Mouse (Mus musculus): Measurements from ENCODE around the gene Cdhr2. TPM values are rescaled to one million over a fixed set of nuclear protein-coding genes. Genes with fewer than 3 reads are reported as not detected.

Cdhr2 gene
- polyA plus RNA-seq (2014; fragmentation: Nextera tagmentation; extraction: Ambion mirVana), result 0.04 TPM in 1 of 2 replicates, not detected in the other

- no peak within 1 kb of the TSS for H3K4me3 ChIP-seq (ENCODE audit: low read depth, low read length)
- DNase-seq (peak; percentile 33), ATAC-seq (ENCODE audit: insufficient read depth) (no peak)
- no peak for TF ChIP-seq CTCF (IDR thresholded peaks at IDR 0.05; ENCODE audit: low read depth)
- no peaks in the 10 kb centered on the region for H3K9me3 ChIP-seq (ENCODE audit: low read depth, low read length)
- WGBS, result 53% methylated on average over 5 of the region's 5 CpGs
- no peak within 1 kb of the TSS for H3K27ac ChIP-seq (ENCODE audit: low read depth)
- H3K4me1 ChIP-seq (ENCODE audit: insufficient read depth), result no peaks in the 10 kb centered on the region
- no peak within 1 kb of the TSS for H3K9ac ChIP-seq
- no peaks in the 10 kb centered on the region for H3K36me3 ChIP-seq (ENCODE audit: insufficient read depth)
- no peaks in the 10 kb centered on the region for H3K27me3 ChIP-seq (ENCODE audit: insufficient read depth, low read length)
- H3K4me2 ChIP-seq, result no peak within 1 kb of the TSS
These were observed at the start of gene Cdhr2 for GRCm38 (mm10) chr13:54701243-54701642. TSS of gene Cdhr2 (plus strand) at chr13:54701461.

DNA sequence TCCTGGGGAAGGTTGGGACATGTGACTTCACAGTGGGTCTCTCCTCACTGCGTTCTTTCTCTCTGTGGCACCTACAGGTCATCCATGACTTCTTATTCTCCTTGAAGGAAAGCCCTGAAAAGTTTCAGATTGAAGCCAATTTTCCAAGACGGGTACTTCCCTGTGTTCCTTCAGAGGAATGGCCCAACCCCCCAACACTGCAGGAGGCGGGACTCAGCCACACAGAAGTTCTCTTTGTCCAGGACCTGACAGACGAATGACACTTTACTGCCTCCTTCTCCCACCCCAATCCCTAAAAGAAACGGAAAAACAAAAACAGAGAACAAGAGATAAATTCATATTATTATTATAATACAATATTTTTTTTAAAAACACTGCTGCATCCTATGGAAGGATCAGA, 40.4 kb upstream of the Cdhr2 start:
- no peak overlapping the region for H3K4me3 ChIP-seq (ENCODE audit: low read depth, low read length)
- H3K36me3 ChIP-seq (ENCODE audit: insufficient read depth), result peaks cover 81% of the 10 kb centered on the region
- H3K4me2 ChIP-seq, result no peak overlapping the region
- no peak for TF ChIP-seq CTCF (IDR thresholded peaks at IDR 0.05; ENCODE audit: low read depth)
- 56% methylated on average over 5 of the region's 5 CpGs for WGBS
- no peak for DNase-seq
- H3K4me1 ChIP-seq (ENCODE audit: insufficient read depth), result no peaks in the 10 kb centered on the region
- H3K27ac ChIP-seq (ENCODE audit: low read depth), result no peak overlapping the region
- H3K9ac ChIP-seq, result no peak overlapping the region
- no peaks in the 10 kb centered on the region for H3K27me3 ChIP-seq (ENCODE audit: insufficient read depth, low read length)
- no peak for ATAC-seq (ENCODE audit: insufficient read depth)
- H3K9me3 ChIP-seq (ENCODE audit: low read depth, low read length), result no peaks in the 10 kb centered on the region

DNA sequence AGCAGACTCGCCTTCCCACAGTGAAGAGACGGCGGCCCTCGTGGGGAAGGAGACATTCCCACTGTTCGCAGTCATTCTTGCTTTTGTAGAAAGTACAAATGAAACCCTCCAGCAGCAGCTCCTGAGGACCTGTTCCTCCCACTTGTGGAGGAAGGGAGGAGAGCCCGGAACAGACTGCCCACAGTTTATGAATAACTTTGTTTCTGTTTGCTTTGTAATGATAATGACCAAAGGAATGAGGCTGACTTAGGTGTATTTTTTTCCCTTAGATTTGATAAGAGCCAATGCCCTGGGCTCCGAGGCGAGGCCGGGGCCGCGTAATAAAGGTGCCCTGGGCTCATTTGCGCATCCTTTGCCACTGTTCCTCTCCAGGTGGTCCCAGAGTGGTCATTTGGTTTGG, 39.9 kb upstream of the Cdhr2 start:
- Histone ChIP-seq H3K4me2 (no peak overlapping the region), H3K9ac (no peak overlapping the region), H3K4me1 (ENCODE audit: insufficient read depth) (no peaks in the 10 kb centered on the region), H3K27me3 (ENCODE audit: insufficient read depth, low read length) (no peaks in the 10 kb centered on the region), H3K36me3 (ENCODE audit: insufficient read depth) (peaks cover 76% of the 10 kb centered on the region), H3K4me3 (ENCODE audit: low read depth, low read length) (no peak overlapping the region), H3K9me3 (ENCODE audit: low read depth, low read length) (no peaks in the 10 kb centered on the region), H3K27ac (ENCODE audit: low read depth) (no peak overlapping the region)
- no peak for TF ChIP-seq CTCF (IDR thresholded peaks at IDR 0.05; ENCODE audit: low read depth)
- 70% methylated on average over 12 of the region's 12 CpGs for WGBS
- ATAC-seq (ENCODE audit: insufficient read depth), result no peak
- DNase-seq, result no peak

- no peaks in the 10 kb centered on the region for H3K4me1 ChIP-seq (ENCODE audit: insufficient read depth)
- WGBS, result 78% methylated on average over 4 of the region's 4 CpGs
- no peak overlapping the region for H3K4me2 ChIP-seq
- H3K9ac ChIP-seq, result no peak overlapping the region
- TF ChIP-seq CTCF (IDR thresholded peaks at IDR 0.05; ENCODE audit: low read depth), result no peak
- H3K4me3 ChIP-seq (ENCODE audit: low read depth, low read length), result no peak overlapping the region
- ATAC-seq (ENCODE audit: insufficient read depth), result no peak
- no peak for DNase-seq
- peaks cover 56% of the 10 kb centered on the region for H3K36me3 ChIP-seq (ENCODE audit: insufficient read depth)
- H3K9me3 ChIP-seq (ENCODE audit: low read depth, low read length), result no peaks in the 10 kb centered on the region
- no peaks in the 10 kb centered on the region for H3K27me3 ChIP-seq (ENCODE audit: insufficient read depth, low read length)
- H3K27ac ChIP-seq (ENCODE audit: low read depth), result no peak overlapping the region
These were observed 37.3 kb upstream of the Cdhr2 start for GRCm38 (mm10) chr13:54663999-54664398.

GRCm38 (mm10) chr13:54664509-54664908, 36.8 kb upstream of the Cdhr2 start:
- WGBS, result 89% methylated on average over 1 of the region's 1 CpGs

GRCm38 (mm10) chr13:54665062-54665461, 36.2 kb upstream of the Cdhr2 start:
- no peaks in the 10 kb centered on the region for H3K27me3 ChIP-seq (ENCODE audit: insufficient read depth, low read length)
- no peaks in the 10 kb centered on the region for H3K4me1 ChIP-seq (ENCODE audit: insufficient read depth)
- peaks cover 47% of the 10 kb centered on the region for H3K36me3 ChIP-seq (ENCODE audit: insufficient read depth)
- no peak overlapping the region for H3K4me3 ChIP-seq (ENCODE audit: low read depth, low read length)
- no peak for DNase-seq
- 74% methylated on average over 7 of the region's 7 CpGs for WGBS
- no peak overlapping the region for H3K4me2 ChIP-seq
- H3K9ac ChIP-seq, result no peak overlapping the region
- no peak overlapping the region for H3K27ac ChIP-seq (ENCODE audit: low read depth)
- no peak for TF ChIP-seq CTCF (IDR thresholded peaks at IDR 0.05; ENCODE audit: low read depth)
- no peaks in the 10 kb centered on the region for H3K9me3 ChIP-seq (ENCODE audit: low read depth, low read length)
- ATAC-seq (ENCODE audit: insufficient read depth), result no peak

More at GRCm38 (mm10) chr13:54664509-54664908, 36.8 kb upstream of the Cdhr2 start:
- ATAC-seq (ENCODE audit: insufficient read depth), result no peak
- Histone ChIP-seq H3K27ac (ENCODE audit: low read depth) (no peak overlapping the region), H3K36me3 (ENCODE audit: insufficient read depth) (peaks cover 52% of the 10 kb centered on the region), H3K4me2 (no peak overlapping the region), H3K27me3 (ENCODE audit: insufficient read depth, low read length) (no peaks in the 10 kb centered on the region), H3K4me3 (ENCODE audit: low read depth, low read length) (no peak overlapping the region), H3K4me1 (ENCODE audit: insufficient read depth) (no peaks in the 10 kb centered on the region), H3K9me3 (ENCODE audit: low read depth, low read length) (no peaks in the 10 kb centered on the region), H3K9ac (no peak overlapping the region)
- TF ChIP-seq CTCF (IDR thresholded peaks at IDR 0.05; ENCODE audit: low read depth), result no peak
- no peak for DNase-seq

DNA sequence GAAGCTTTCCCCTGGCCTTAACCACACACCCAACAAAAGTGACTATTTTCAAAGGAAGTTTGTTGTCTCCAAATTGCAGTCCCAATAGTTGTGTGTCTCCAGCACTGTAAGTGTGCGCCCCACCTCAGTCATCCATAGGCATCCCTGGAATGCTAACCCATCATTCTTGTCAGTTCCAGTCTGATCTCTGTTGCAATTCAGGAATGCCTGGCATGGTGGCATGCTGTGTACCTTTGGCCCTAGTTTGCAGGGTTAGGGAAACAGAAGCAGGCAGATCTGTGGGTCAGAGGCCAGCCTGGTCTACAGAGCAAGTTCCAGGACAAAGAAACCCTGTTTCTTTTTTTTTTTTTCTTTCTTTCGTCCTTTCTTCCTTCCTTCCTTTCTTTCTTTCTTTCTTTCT, 30.8 kb upstream of the Cdhr2 start:
- no peak overlapping the region for H3K4me2 ChIP-seq
- H3K9ac ChIP-seq, result no peak overlapping the region
- H3K4me3 ChIP-seq (ENCODE audit: low read depth, low read length), result no peak overlapping the region
- H3K4me1 ChIP-seq (ENCODE audit: insufficient read depth), result no peaks in the 10 kb centered on the region
- no peaks in the 10 kb centered on the region for H3K27me3 ChIP-seq (ENCODE audit: insufficient read depth, low read length)
- ATAC-seq (ENCODE audit: insufficient read depth) (no peak), DNase-seq (no peak)
- TF ChIP-seq CTCF (IDR thresholded peaks at IDR 0.05; ENCODE audit: low read depth), result no peak
- H3K36me3 ChIP-seq (ENCODE audit: insufficient read depth), result peaks cover 6% of the 10 kb centered on the region; the same call in 1 of the 2 replicates
- H3K9me3 ChIP-seq (ENCODE audit: low read depth, low read length), result no peaks in the 10 kb centered on the region
- WGBS, result 59% methylated on average over 2 of the region's 2 CpGs
- H3K27ac ChIP-seq (ENCODE audit: low read depth), result no peak overlapping the region

Measured in lung, embryonic 14.5 days (tissue).